Mouse (Mus musculus): ENCODE measurements around the gene Kif13a.

- TF ChIP-seq POLR2A (IDR thresholded peaks at IDR 0.05; ENCODE audit: borderline replicate concordance, extremely low read depth, insufficient read depth, insufficient read length, poor library complexity, severe bottlenecking): no peak
- no peak for TF ChIP-seq CTCF (IDR thresholded peaks at IDR 0.05; ENCODE audit: borderline replicate concordance, extremely low read depth, insufficient read depth, insufficient read length)
Measured at GRCm38 (mm10) chr13:46859173-46859572, 70.5 kb downstream of the Kif13a start.
